Mouse (Mus musculus) forebrain, embryonic 11.5 days (tissue): Measurements from ENCODE around the gene Pla2g1b. TPM values are rescaled to one million over a fixed set of nuclear protein-coding genes. Genes with fewer than 3 reads are reported as not detected.

ENCODE experiments used
- ATAC-seq: fragments of 200-750 bp; cut with Nextera tagmentation; replicated peaks from 2 replicates; pipeline ENCODE4 v1.8.0; 2017; ENCODE audit warnings: moderate TSS enrichment; ENCODE audit not compliant: low FRiP score
- DNase-seq: peaks from one replicate; pipeline ENCODE4 v3.0.0-alpha.2; 2017; ENCODE audit warnings: low spot score
- H3K27ac ChIP-seq: fragments of 300-500 bp; sonication (generic); 2 replicates; pipeline ENCODE4 v1.5.1; 2014; ENCODE audit warnings: low read depth, low read length
- H3K27me3 ChIP-seq: fragments of 300-500 bp; sonication (generic); 2 replicates; pipeline ENCODE4 v1.6.1; 2014; ENCODE audit warnings: mild to moderate bottlenecking, low read length, mixed read lengths; ENCODE audit not compliant: control insufficient read depth, insufficient read depth
- H3K36me3 ChIP-seq: fragments of 300-500 bp; sonication (generic); 2 replicates; pipeline ENCODE4 v1.6.1; 2014; ENCODE audit warnings: mild to moderate bottlenecking, low read length, moderate library complexity, mixed read lengths; ENCODE audit not compliant: control insufficient read depth, insufficient read depth
- H3K4me1 ChIP-seq: fragments of 300-500 bp; sonication (generic); replicated peaks from 2 replicates; pipeline ENCODE4 v1.6.1; 2014; ENCODE audit warnings: low read length, mixed read lengths; ENCODE audit not compliant: control insufficient read depth, insufficient read depth
- H3K4me2 ChIP-seq: fragments of 300-500 bp; sonication (generic); 2 replicates; pipeline ENCODE4 v1.6.1; 2014; ENCODE audit warnings: low read depth, mild to moderate bottlenecking, low read length, moderate library complexity, mixed read lengths; ENCODE audit not compliant: severe bottlenecking
- H3K4me3 ChIP-seq: fragments of 300-500 bp; sonication (generic); 2 replicates; pipeline ENCODE4 v1.5.1; 2014; ENCODE audit warnings: low read depth, low read length
- H3K9ac ChIP-seq: fragments of 300-500 bp; sonication (generic); 2 replicates; pipeline ENCODE4 v1.6.1; 2014; ENCODE audit warnings: low read length
- H3K9me3 ChIP-seq: fragments of 300-500 bp; sonication (generic); 2 replicates; pipeline ENCODE4 v1.6.1; 2016; ENCODE audit warnings: low read length, mixed read lengths; ENCODE audit not compliant: control insufficient read depth
- WGBS: fragments of 180-500 bp; shearing (Covaris S2); extraction: QIAGEN DNeasy Blood & Tissue Kit; methylation state at CpG from one replicate; pipeline ENCODE4 v1.1.7; 2014; 5-methylcytosine and 5-hydroxymethylcytosine counted together
- polyA plus RNA-seq: library from polyadenylated mRNA; unstranded; fragments of >200 nt; fragmentation: Nextera tagmentation; extraction: Ambion mirVana; gene quantifications from 2 replicates; pipeline ENCODE4 v1.2.1, GENCODE M21; 2014

The Pla2g1b gene
- polyA plus RNA-seq, 1 experiment from 2014 or later: not detected

DNA sequence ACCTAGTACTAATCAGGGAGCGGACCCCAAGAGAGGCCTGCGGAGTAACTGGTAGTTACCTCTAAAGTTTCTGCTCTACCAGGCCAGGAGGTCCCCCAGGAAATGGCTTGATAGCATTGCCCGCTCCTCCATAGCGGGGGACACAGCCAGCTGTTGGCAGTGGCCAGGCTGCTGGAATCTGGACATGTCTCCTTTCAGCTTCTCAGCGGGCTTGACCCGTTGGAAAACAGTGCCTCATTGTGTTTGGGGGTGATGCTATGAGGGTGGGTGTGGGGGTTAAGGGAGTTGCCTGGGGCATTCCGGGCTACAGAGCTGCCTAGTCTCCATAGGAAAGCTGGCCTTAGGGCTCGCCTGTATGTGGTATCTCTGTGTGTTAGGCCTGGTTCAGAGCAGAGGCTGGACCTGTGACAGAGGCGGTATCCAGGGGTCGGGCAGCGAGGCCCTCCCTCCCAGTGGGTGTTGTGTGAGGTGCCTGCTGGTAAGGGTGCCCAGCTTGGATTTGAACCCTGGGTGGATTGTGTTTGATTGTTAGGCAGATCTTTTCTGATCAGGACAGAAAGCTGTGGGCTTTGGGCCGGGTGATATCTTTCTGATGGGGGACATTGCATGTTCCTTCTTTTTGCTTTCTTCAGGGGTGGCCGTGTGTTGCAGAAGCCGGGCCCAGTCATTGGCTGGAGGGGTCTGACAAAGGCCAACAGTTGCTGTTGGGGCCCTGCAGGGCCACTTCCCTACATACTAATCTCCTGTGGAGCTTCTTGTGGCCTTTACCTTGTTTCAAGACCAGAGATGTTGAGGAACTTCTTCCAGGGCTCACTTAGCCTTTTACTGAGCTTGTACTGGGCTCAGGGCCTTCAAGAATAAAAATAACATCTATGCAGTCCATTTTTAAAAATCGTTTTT lies 44.0 kb downstream of the Pla2g1b start:
- ATAC-seq (no peak), DNase-seq (no peak)
- Histone ChIP-seq H3K9me3 (no peaks in the 10 kb centered on the region), H3K9ac (no peak overlapping the region), H3K36me3 (no peaks in the 10 kb centered on the region), H3K27me3 (no peaks in the 10 kb centered on the region), H3K4me2 (no peak overlapping the region), H3K4me1 (peaks cover 24% of the 10 kb centered on the region), H3K4me3 (no peak overlapping the region), H3K27ac (no peak overlapping the region)
- 57% methylated on average over 15 of the region's 15 CpGs for WGBS

DNA sequence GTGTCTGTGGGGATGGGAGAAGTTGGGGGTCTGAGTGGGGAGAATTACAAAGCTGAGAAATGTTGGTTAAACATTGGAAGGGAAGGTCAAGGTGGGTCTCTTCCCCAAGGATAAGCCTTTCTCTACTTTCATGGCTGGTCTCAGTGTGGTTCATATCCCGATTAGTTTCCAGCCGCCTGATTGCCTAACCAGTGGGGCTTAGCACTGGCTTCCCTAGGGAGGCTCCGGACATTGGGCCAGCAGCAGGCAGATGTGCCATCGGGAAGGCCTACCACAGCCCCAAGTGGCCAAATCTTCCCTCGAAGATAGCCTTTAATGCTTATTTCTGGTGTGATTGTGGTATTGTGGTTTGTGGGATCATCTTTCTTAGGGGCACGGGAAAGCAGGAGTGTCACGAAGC lies 46.3 kb downstream of the Pla2g1b start:
- H3K4me3 ChIP-seq: no peak overlapping the region
- WGBS: 93% methylated on average over 7 of the region's 7 CpGs
- H3K4me2 ChIP-seq: no peak overlapping the region
- H3K9me3 ChIP-seq: no peaks in the 10 kb centered on the region
- ATAC-seq: no peak
- no peak overlapping the region for H3K27ac ChIP-seq
- H3K4me1 ChIP-seq: peaks cover 20% of the 10 kb centered on the region
- no peaks in the 10 kb centered on the region for H3K27me3 ChIP-seq
- no peak for DNase-seq
- H3K9ac ChIP-seq: no peak overlapping the region
- H3K36me3 ChIP-seq: no peaks in the 10 kb centered on the region

DNA sequence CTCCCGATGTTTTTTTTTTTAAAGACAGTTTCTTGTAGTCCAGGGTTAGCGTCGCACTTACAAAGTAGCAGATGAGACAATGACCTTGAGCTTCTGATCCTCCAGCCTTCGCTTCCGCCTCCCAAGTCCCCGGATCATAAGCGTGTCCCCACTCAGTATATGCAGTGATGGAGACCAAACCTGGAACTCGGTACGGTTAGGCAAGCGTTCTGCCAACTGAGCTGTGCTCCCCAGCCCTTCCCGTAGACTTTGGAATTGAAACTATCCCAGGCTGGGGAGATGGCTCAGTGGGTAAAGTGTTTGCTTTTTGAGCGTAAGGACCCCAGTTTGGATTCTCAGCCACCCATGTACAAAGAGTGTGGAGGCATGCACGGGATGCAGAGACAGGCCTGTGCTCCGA lies 47.2 kb downstream of the Pla2g1b start:
- Histone ChIP-seq H3K27me3 (no peaks in the 10 kb centered on the region), H3K27ac (no peak overlapping the region), H3K4me1 (peaks cover 13% of the 10 kb centered on the region), H3K36me3 (no peaks in the 10 kb centered on the region), H3K9ac (no peak overlapping the region), H3K4me3 (no peak overlapping the region), H3K9me3 (no peaks in the 10 kb centered on the region), H3K4me2 (no peak overlapping the region)
- WGBS: 96% methylated on average over 14 of the region's 14 CpGs
- DNase-seq (no peak), ATAC-seq (no peak)

DNA sequence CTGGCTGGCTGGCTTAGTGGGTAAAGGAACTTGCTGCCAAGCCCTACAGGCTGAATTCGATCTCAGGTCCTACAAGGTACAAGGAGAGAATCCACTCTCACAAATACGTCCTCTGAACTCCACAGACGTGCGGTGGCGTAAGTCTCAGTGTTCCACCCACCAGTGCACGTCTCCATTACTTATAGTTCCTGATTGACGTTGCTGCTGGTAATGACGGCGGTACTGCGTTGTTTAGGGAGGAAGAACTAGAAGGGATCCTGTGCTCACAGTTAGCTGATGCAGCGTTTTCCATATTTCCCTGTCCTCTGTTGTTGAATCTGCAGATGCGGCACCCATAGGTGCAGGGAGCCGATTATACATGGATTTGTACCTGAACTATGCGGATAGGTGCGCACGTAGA lies 47.7 kb downstream of the Pla2g1b start:
- H3K27ac ChIP-seq: no peak overlapping the region

DNA sequence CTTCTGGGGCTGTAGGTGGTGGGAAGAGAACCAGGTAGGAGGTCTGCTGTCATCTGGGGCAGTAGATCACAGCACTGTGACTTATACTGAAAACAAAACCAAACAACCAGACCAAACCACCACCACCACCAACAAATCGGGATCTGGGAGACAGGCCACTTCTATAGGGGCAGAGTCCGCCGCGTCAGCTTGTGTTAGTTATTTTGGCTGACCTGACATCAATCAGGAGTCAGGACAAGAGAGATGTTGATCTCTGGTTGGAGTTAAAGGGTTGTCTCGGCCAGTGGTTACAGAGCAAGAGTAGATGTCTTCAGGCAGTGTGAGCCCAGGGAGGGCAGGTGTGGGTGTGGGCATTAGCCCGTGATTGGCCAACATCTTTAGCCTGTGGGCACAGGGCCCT lies 48.3 kb downstream of the Pla2g1b start:
- Histone ChIP-seq H3K4me2 (no peak overlapping the region), H3K27me3 (no peaks in the 10 kb centered on the region), H3K9ac (no peak overlapping the region), H3K27ac (no peak overlapping the region), H3K4me1 (peaks cover 5% of the 10 kb centered on the region; the same call in 1 of the 2 replicates), H3K36me3 (no peaks in the 10 kb centered on the region), H3K9me3 (no peaks in the 10 kb centered on the region), H3K4me3 (no peak overlapping the region)
- ATAC-seq (no peak), DNase-seq (no peak)
- 82% methylated on average over 6 of the region's 6 CpGs for WGBS

More for the DNA sequence above, 47.7 kb downstream of the Pla2g1b start:
- Histone ChIP-seq H3K4me2 (no peak overlapping the region), H3K9ac (no peak overlapping the region), H3K36me3 (no peaks in the 10 kb centered on the region), H3K9me3 (no peaks in the 10 kb centered on the region), H3K4me3 (no peak overlapping the region), H3K27me3 (no peaks in the 10 kb centered on the region), H3K4me1 (peaks cover 8% of the 10 kb centered on the region)
- no peak for DNase-seq
- WGBS: 96% methylated on average over 16 of the region's 16 CpGs
- no peak for ATAC-seq

DNA sequence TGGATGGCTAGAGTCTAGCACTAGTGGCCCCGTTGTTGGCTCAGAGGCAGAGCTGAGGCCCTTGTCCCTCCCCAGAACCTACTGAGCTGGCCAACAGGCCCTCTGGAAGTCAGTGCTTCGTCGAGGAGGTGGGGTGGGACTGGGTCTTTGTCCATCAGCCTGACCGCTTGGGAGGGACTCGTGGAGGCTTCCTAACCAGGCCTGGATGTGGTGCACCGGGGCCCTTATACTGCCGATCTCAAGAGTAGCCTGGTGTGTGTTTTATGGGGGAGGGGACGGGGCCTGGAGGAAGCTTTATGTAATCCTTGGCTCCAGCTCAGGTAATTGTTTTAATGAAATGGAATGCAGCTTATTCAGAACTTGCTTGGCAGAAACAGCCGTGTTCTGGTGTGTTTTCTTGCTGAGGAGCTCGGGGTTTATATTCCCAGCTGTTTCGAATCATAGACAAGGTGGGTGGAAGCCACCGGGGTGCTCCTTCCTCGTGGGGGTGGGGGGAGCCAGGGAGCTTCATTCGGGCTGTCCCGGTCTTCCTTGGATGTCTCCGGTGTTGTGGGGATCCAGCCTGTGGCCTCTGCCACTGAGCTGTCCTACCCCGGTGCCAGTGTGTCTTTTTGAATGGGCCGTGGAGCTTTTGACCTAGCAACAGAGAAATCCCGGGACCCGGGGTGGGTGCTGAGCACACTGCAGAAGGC lies 49.0 kb downstream of the Pla2g1b start:
- Histone ChIP-seq H3K9me3 (no peaks in the 10 kb centered on the region), H3K4me1 (no peaks in the 10 kb centered on the region; the same call in 1 of the 2 replicates), H3K27ac (no peak overlapping the region), H3K27me3 (no peaks in the 10 kb centered on the region), H3K4me2 (no peak overlapping the region), H3K36me3 (no peaks in the 10 kb centered on the region), H3K9ac (no peak overlapping the region), H3K4me3 (no peak overlapping the region)
- 55% methylated on average over 20 of the region's 20 CpGs for WGBS
- ATAC-seq: no peak
- no peak for DNase-seq

DNA sequence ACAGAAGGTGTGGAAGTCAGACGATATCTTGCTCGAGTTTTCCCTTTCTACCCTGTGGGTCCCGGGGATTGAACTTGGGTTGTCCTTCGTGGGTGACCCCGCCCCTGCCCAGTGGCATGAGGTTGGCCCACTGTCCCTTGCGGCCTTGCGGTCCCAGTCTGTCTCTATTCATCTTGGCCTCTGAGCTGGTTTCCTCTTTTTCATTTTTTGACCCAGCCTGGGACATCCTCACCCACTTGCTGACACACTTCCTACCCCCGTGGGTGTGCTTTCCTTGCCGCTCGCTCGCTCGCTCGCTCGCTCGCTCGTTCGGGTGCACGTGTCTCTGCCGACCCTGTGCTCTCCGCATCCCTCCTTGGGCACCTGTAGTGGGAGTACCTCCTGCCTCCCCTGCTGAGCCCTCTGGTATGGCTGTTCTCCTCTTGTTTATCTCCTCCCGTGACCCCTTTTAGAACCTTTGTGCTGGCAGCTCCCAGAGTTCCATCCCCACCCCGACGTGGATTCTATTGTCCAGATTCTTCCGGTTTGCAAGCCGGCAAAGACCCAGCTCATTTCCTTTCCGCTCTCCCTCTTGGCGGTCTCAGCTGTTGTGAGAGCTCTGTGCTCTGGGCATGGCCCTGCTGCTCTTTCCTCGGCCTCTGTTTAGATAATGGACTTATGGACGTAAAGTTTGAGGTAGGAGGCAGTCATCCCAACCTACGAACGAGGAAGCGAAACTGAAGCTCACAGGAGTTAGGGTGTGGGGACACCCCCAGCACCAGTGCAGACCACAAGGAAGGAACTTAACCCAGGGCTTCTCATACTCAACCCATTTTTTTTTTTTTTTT lies 50.2 kb downstream of the Pla2g1b start:
- H3K4me1 ChIP-seq: no peaks in the 10 kb centered on the region; the same call in 1 of the 2 replicates
- no peak overlapping the region for H3K4me3 ChIP-seq
- no peaks in the 10 kb centered on the region for H3K36me3 ChIP-seq
- 81% methylated on average over 32 of the region's 32 CpGs for WGBS
- no peaks in the 10 kb centered on the region for H3K9me3 ChIP-seq
- H3K4me2 ChIP-seq: no peak overlapping the region
- no peaks in the 10 kb centered on the region for H3K27me3 ChIP-seq
- no peak overlapping the region for H3K9ac ChIP-seq
- DNase-seq: no peak
- H3K27ac ChIP-seq: no peak overlapping the region
- no peak for ATAC-seq

DNA sequence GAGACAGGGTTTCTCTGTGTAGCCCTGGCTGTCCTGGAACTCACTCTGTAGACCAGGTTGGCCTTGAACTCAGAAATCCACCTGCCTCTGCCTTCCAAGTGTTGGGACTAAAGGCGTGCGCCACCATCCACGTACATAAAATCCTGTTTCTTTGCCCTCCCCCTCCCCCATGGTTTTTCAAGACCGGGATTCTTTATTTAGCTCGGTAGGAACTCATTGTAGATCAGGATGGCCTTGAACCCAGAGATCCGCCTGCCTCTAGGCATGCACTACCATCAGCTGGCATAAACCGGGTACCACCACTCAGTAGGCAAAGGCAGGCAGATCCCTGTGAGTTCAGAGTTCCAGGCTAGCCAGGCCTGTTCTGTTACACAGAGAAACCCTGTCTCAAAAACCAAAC lies 50.8 kb downstream of the Pla2g1b start:
- no peak overlapping the region for H3K4me3 ChIP-seq
- H3K4me1 ChIP-seq: no peaks in the 10 kb centered on the region; the same call in 1 of the 2 replicates
- WGBS: 87% methylated on average over 7 of the region's 7 CpGs
- H3K27ac ChIP-seq: no peak overlapping the region
- H3K4me2 ChIP-seq: no peak overlapping the region
- DNase-seq (no peak), ATAC-seq (no peak)
- no peaks in the 10 kb centered on the region for H3K9me3 ChIP-seq
- no peaks in the 10 kb centered on the region for H3K27me3 ChIP-seq
- H3K36me3 ChIP-seq: no peaks in the 10 kb centered on the region
- no peak overlapping the region for H3K9ac ChIP-seq
